Mouse (Mus musculus) heart, postnatal 0 days (tissue): Measurements from ENCODE around the gene Rgn.

Experiments
- CTCF ChIP-seq: IDR thresholded peaks from 2 replicates; pipeline ENCODE4 v1.5.1; 2016; ENCODE audit warnings: antibody characterized with exemption, control low read depth, low read depth
- EP300 ChIP-seq: IDR thresholded peaks from 2 replicates; pipeline ENCODE4 v1.6.1; 2016; ENCODE audit warnings: antibody characterized with exemption, low read depth

DNA sequence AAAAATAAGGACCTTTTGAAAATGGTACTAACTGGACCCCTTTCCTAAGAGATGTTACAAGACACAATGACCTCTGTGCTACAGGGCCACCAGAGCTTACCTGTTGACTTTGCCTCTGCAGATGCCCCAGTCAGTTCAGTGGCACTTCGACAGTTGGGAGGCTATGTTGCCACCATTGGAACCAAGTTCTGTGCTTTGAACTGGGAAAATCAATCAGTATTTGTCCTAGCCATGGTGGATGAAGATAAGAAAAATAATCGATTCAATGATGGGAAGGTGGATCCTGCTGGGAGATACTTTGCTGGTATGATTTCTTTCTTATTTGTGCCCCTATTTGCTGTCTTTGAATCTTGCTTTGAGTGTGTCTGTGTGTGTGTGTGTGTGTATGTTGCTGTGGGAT is 2.6 kb downstream of the Rgn start:
- no peak for TF ChIP-seq CTCF
- TF ChIP-seq EP300 = no peak
